Mouse (Mus musculus) cerebellum, postnatal 4 days (tissue): ENCODE measurements at regions not wholly inside any gene's neighbourhood (a gene's known extent, or its start where the extent isn't known, plus 50 kb on each side); places are given as distances from the start of the nearest gene placed in this dataset.

Experiments used
- DNase-seq, 2 experiments: peaks; one replicate each; pipeline ENCODE4 v3.0.0; 2022; ENCODE audit warnings: low spot score in 2 of 2, mixed read lengths in 1 of 2

GRCm38 (mm10) chr13:99847531-99847930, 53.4 kb downstream of the Cartpt start:
- DNase-seq = no peak

GRCm38 (mm10) chr13:99842626-99843025, 58.3 kb downstream of the Cartpt start:
- peak; percentile 33 to 47 for DNase-seq

- no peak for DNase-seq
These were observed 61.4 kb downstream of the Cartpt start for GRCm38 (mm10) chr13:99839446-99839845.

- peak; percentile 61 to 86 for DNase-seq
These were observed 63.0 kb downstream of the Cartpt start for GRCm38 (mm10) chr13:99837772-99838425.

- no peak for DNase-seq
These were observed 63.7 kb downstream of the Cartpt start for GRCm38 (mm10) chr13:99837180-99837579.

GRCm38 (mm10) chr13:99836586-99836985, 64.3 kb downstream of the Cartpt start:
- peak in 1 of 2 experiments; percentile 29 for DNase-seq

GRCm38 (mm10) chr13:99835518-99835917, 65.4 kb downstream of the Cartpt start:
- DNase-seq = no peak

- no peak for DNase-seq
These were observed 70.7 kb downstream of the Cartpt start for GRCm38 (mm10) chr13:99830080-99830724.

GRCm38 (mm10) chr13:99827573-99827972, 73.3 kb downstream of the Cartpt start:
- DNase-seq = no peak

GRCm38 (mm10) chr13:99824625-99825024, 76.3 kb downstream of the Cartpt start:
- no peak for DNase-seq

- no peak for DNase-seq
These were observed 84.2 kb downstream of the Cartpt start for GRCm38 (mm10) chr13:99816666-99817065.

- DNase-seq = no peak
These were observed 85.1 kb downstream of the Cartpt start for GRCm38 (mm10) chr13:99815786-99816185.

GRCm38 (mm10) chr13:99814801-99815200, 86.1 kb downstream of the Cartpt start:
- no peak for DNase-seq

- no peak for DNase-seq
These were observed 86.8 kb downstream of the Cartpt start for GRCm38 (mm10) chr13:99814033-99814556.

GRCm38 (mm10) chr13:99794448-99794847, 106.4 kb downstream of the Cartpt start:
- no peak for DNase-seq

GRCm38 (mm10) chr13:99793786-99794435, 107.0 kb downstream of the Cartpt start:
- no peak for DNase-seq

- no peak for DNase-seq
These were observed 107.9 kb downstream of the Cartpt start for GRCm38 (mm10) chr13:99793001-99793400.

GRCm38 (mm10) chr13:99790951-99791350, 109.9 kb downstream of the Cartpt start:
- no peak for DNase-seq

GRCm38 (mm10) chr13:99787760-99788159, 113.1 kb downstream of the Cartpt start:
- no peak for DNase-seq

- no peak for DNase-seq
These were observed 115.5 kb downstream of the Cartpt start for GRCm38 (mm10) chr13:99785427-99785826.

GRCm38 (mm10) chr13:99784314-99784713, 116.6 kb downstream of the Cartpt start:
- DNase-seq = no peak

GRCm38 (mm10) chr13:99782883-99783721, 117.8 kb downstream of the Cartpt start:
- DNase-seq = no peak
